Mouse (Mus musculus): ENCODE results near the gene E2f2. TPM values are rescaled to one million over a fixed set of nuclear protein-coding genes. Genes with fewer than 3 reads are reported as not detected.

Gene E2f2
- polyA plus RNA-seq, 1 experiment from 2014 or later, result 64.7 TPM

GRCm38 (mm10) chr4:136145991-136146711 is 26.0 kb upstream of the E2f2 start:
- Histone ChIP-seq H3K27me3 (peaks cover 96% of the 10 kb centered on the region), H3K9me3 (replicated peaks) (no peaks in the 10 kb centered on the region)

GRCm38 (mm10) chr4:136146712-136147154 is 25.5 kb upstream of the E2f2 start:
- Histone ChIP-seq H3K9me3 (replicated peaks) (no peaks in the 10 kb centered on the region), H3K4me2 (no peak overlapping the region), H3K9ac (no peak overlapping the region), H3K4me3 (replicated peaks) (no peak overlapping the region; the same call in 1 of the 2 replicates), H3K36me3 (no peaks in the 10 kb centered on the region), H3K27me3 (peaks cover 90% of the 10 kb centered on the region), H3K27ac (no peak overlapping the region), H3K4me1 (replicated peaks) (peaks cover 54% of the 10 kb centered on the region)
- ATAC-seq (ENCODE audit: low read depth), result no peak
- DNase-seq, result no peak
- 14% methylated on average over 6 of the region's 6 CpGs for WGBS (ENCODE audit: insufficient replicate concordance)

More at GRCm38 (mm10) chr4:136145991-136146711, 26.0 kb upstream of the E2f2 start:
- Histone ChIP-seq H3K4me1 (replicated peaks) (peaks cover 60% of the 10 kb centered on the region), H3K4me2 (peak overlapping the region; percentile 61), H3K27ac (peak overlapping the region; percentile 51), H3K36me3 (no peaks in the 10 kb centered on the region), H3K9ac (peak overlapping the region; percentile 64; the same call in 1 of the 2 replicates), H3K4me3 (replicated peaks) (peak overlapping the region; percentile 57)
- 31% methylated on average over 7 of the region's 7 CpGs for WGBS (ENCODE audit: insufficient replicate concordance)
- no peak for DNase-seq
- ATAC-seq (ENCODE audit: low read depth), result no peak

GRCm38 (mm10) chr4:136147436-136148135 is 24.6 kb upstream of the E2f2 start:
- H3K9me3 ChIP-seq (replicated peaks), result no peaks in the 10 kb centered on the region
- peak; percentile 48 for DNase-seq
- no peaks in the 10 kb centered on the region for H3K36me3 ChIP-seq
- peak overlapping the region; percentile 48 for H3K4me3 ChIP-seq (replicated peaks)
- peak; percentile 61 for ATAC-seq (ENCODE audit: low read depth)
- H3K9ac ChIP-seq, result 0 out of 2 replicates have a peak overlapping the region, but pooled peaks have one; percentile 29
- peaks cover 85% of the 10 kb centered on the region for H3K27me3 ChIP-seq
- H3K4me1 ChIP-seq (replicated peaks), result peaks cover 46% of the 10 kb centered on the region
- H3K27ac ChIP-seq, result peak overlapping the region; percentile 30
- WGBS (ENCODE audit: insufficient replicate concordance), result 2% methylated on average over 45 of the region's 48 CpGs
- peak overlapping the region; percentile 68 for H3K4me2 ChIP-seq

GRCm38 (mm10) chr4:136148342-136149044 is 23.7 kb upstream of the E2f2 start:
- Histone ChIP-seq H3K4me2 (peak overlapping the region; percentile 68), H3K36me3 (no peaks in the 10 kb centered on the region), H3K9me3 (replicated peaks) (no peaks in the 10 kb centered on the region), H3K27me3 (peaks cover 76% of the 10 kb centered on the region), H3K27ac (no peak overlapping the region; the same call in 1 of the 2 replicates), H3K4me3 (replicated peaks) (peak overlapping the region; percentile 48), H3K9ac (no peak overlapping the region), H3K4me1 (replicated peaks) (peaks cover 44% of the 10 kb centered on the region)
- DNase-seq (no peak), ATAC-seq (ENCODE audit: low read depth) (peak; percentile 7; the same call in 1 of the 2 replicates)
- 12% methylated on average over 30 of the region's 31 CpGs for WGBS (ENCODE audit: insufficient replicate concordance)

- no peak for ATAC-seq (ENCODE audit: low read depth)
Measured at GRCm38 (mm10) chr4:136149045-136149379, 23.2 kb upstream of the E2f2 start.

GRCm38 (mm10) chr4:136149734-136150133 is 22.5 kb upstream of the E2f2 start:
- Histone ChIP-seq H3K4me3 (replicated peaks) (no peak overlapping the region), H3K27ac (no peak overlapping the region), H3K9ac (no peak overlapping the region), H3K9me3 (replicated peaks) (no peaks in the 10 kb centered on the region), H3K27me3 (peaks cover 64% of the 10 kb centered on the region), H3K36me3 (no peaks in the 10 kb centered on the region), H3K4me1 (replicated peaks) (peaks cover 34% of the 10 kb centered on the region), H3K4me2 (no peak overlapping the region)
- no peak for ATAC-seq (ENCODE audit: low read depth)
- WGBS (ENCODE audit: insufficient replicate concordance), result 26% methylated on average over 3 of the region's 3 CpGs
- no peak for DNase-seq

More at GRCm38 (mm10) chr4:136149045-136149379, 23.2 kb upstream of the E2f2 start:
- no peak for DNase-seq
- WGBS (ENCODE audit: insufficient replicate concordance), result 84% methylated on average over 2 of the region's 2 CpGs
- Histone ChIP-seq H3K27me3 (peaks cover 71% of the 10 kb centered on the region), H3K4me3 (replicated peaks) (no peak overlapping the region), H3K9me3 (replicated peaks) (no peaks in the 10 kb centered on the region), H3K4me2 (0 out of 2 replicates have a peak overlapping the region, but pooled peaks have one; percentile 68), H3K9ac (no peak overlapping the region), H3K36me3 (no peaks in the 10 kb centered on the region), H3K4me1 (replicated peaks) (peaks cover 41% of the 10 kb centered on the region), H3K27ac (no peak overlapping the region)

- ATAC-seq (ENCODE audit: low read depth) (no peak), DNase-seq (no peak)
- no peaks in the 10 kb centered on the region for H3K36me3 ChIP-seq
- peaks cover 55% of the 10 kb centered on the region for H3K27me3 ChIP-seq
- 62% methylated on average over 4 of the region's 4 CpGs for WGBS (ENCODE audit: insufficient replicate concordance)
- H3K4me2 ChIP-seq, result no peak overlapping the region
- H3K27ac ChIP-seq, result no peak overlapping the region
- H3K4me3 ChIP-seq (replicated peaks), result no peak overlapping the region
- H3K9ac ChIP-seq, result no peak overlapping the region
- no peaks in the 10 kb centered on the region for H3K9me3 ChIP-seq (replicated peaks)
- peaks cover 30% of the 10 kb centered on the region for H3K4me1 ChIP-seq (replicated peaks)
Measured at GRCm38 (mm10) chr4:136150596-136150995, 21.6 kb upstream of the E2f2 start.

- peaks cover 36% of the 10 kb centered on the region for H3K27me3 ChIP-seq
- no peak overlapping the region for H3K4me2 ChIP-seq
- H3K36me3 ChIP-seq, result no peaks in the 10 kb centered on the region
- no peak overlapping the region for H3K9ac ChIP-seq
- no peak for DNase-seq
- peaks cover 12% of the 10 kb centered on the region for H3K4me1 ChIP-seq (replicated peaks)
- H3K4me3 ChIP-seq (replicated peaks), result no peak overlapping the region
- 60% methylated on average over 4 of the region's 4 CpGs for WGBS (ENCODE audit: insufficient replicate concordance)
- no peaks in the 10 kb centered on the region for H3K9me3 ChIP-seq (replicated peaks)
- no peak for ATAC-seq (ENCODE audit: low read depth)
- no peak overlapping the region for H3K27ac ChIP-seq
Measured at GRCm38 (mm10) chr4:136152821-136153220, 19.4 kb upstream of the E2f2 start.

GRCm38 (mm10) chr4:136154462-136154861 is 17.7 kb upstream of the E2f2 start:
- no peaks in the 10 kb centered on the region for H3K36me3 ChIP-seq

GRCm38 (mm10) chr4:136158498-136158897 is 13.7 kb upstream of the E2f2 start:
- Histone ChIP-seq H3K27me3 (peaks cover 3% of the 10 kb centered on the region; the same call in 1 of the 2 replicates), H3K4me1 (replicated peaks) (peaks cover 16% of the 10 kb centered on the region), H3K4me2 (no peak overlapping the region), H3K27ac (no peak overlapping the region), H3K36me3 (no peaks in the 10 kb centered on the region), H3K9ac (no peak overlapping the region), H3K9me3 (replicated peaks) (no peaks in the 10 kb centered on the region), H3K4me3 (replicated peaks) (no peak overlapping the region)
- 66% methylated on average over 6 of the region's 6 CpGs for WGBS (ENCODE audit: insufficient replicate concordance)
- DNase-seq, result no peak
- ATAC-seq (ENCODE audit: low read depth), result no peak

More at GRCm38 (mm10) chr4:136154462-136154861, 17.7 kb upstream of the E2f2 start:
- DNase-seq (no peak), ATAC-seq (ENCODE audit: low read depth) (no peak)
- WGBS (ENCODE audit: insufficient replicate concordance), result 55% methylated on average over 9 of the region's 9 CpGs
- Histone ChIP-seq H3K27me3 (peaks cover 20% of the 10 kb centered on the region), H3K9ac (no peak overlapping the region), H3K9me3 (replicated peaks) (no peaks in the 10 kb centered on the region), H3K4me2 (no peak overlapping the region), H3K4me1 (replicated peaks) (no peaks in the 10 kb centered on the region), H3K4me3 (replicated peaks) (no peak overlapping the region), H3K27ac (no peak overlapping the region)

Data from liver, embryonic 13.5 days (tissue).